Mouse (Mus musculus) forebrain, embryonic 11.5 days (tissue): ENCODE measurements around the gene Fbxo30. TPM values are rescaled to one million over a fixed set of nuclear protein-coding genes. Genes with fewer than 3 reads are reported as not detected.
A peak's percentile ranks its signal among the peaks of the same experiment; 100 is the strongest.
"Not testable (repeated sequence)": the region's sequence is repeated elsewhere in the genome, so short reads cannot be mapped to it uniquely, and the experiment has no call there.

Source experiments
- ATAC-seq: fragments of 200-750 bp; cut with Nextera tagmentation; replicated peaks from 2 replicates; pipeline ENCODE4 v1.8.0; 2017; ENCODE audit warnings: moderate TSS enrichment; ENCODE audit not compliant: low FRiP score
- DNase-seq: peaks from one replicate; pipeline ENCODE4 v3.0.0-alpha.2; 2017; ENCODE audit warnings: low spot score
- H3K27ac ChIP-seq: fragments of 300-500 bp; sonication (generic); 2 replicates; pipeline ENCODE4 v1.5.1; 2014; ENCODE audit warnings: low read depth, low read length
- H3K27me3 ChIP-seq: fragments of 300-500 bp; sonication (generic); 2 replicates; pipeline ENCODE4 v1.6.1; 2014; ENCODE audit warnings: mild to moderate bottlenecking, low read length, mixed read lengths; ENCODE audit not compliant: control insufficient read depth, insufficient read depth
- H3K36me3 ChIP-seq: fragments of 300-500 bp; sonication (generic); 2 replicates; pipeline ENCODE4 v1.6.1; 2014; ENCODE audit warnings: mild to moderate bottlenecking, low read length, moderate library complexity, mixed read lengths; ENCODE audit not compliant: control insufficient read depth, insufficient read depth
- H3K4me1 ChIP-seq: fragments of 300-500 bp; sonication (generic); replicated peaks from 2 replicates; pipeline ENCODE4 v1.6.1; 2014; ENCODE audit warnings: low read length, mixed read lengths; ENCODE audit not compliant: control insufficient read depth, insufficient read depth
- H3K4me2 ChIP-seq: fragments of 300-500 bp; sonication (generic); 2 replicates; pipeline ENCODE4 v1.6.1; 2014; ENCODE audit warnings: low read depth, mild to moderate bottlenecking, low read length, moderate library complexity, mixed read lengths; ENCODE audit not compliant: severe bottlenecking
- H3K4me3 ChIP-seq: fragments of 300-500 bp; sonication (generic); 2 replicates; pipeline ENCODE4 v1.5.1; 2014; ENCODE audit warnings: low read depth, low read length
- H3K9ac ChIP-seq: fragments of 300-500 bp; sonication (generic); 2 replicates; pipeline ENCODE4 v1.6.1; 2014; ENCODE audit warnings: low read length
- H3K9me3 ChIP-seq: fragments of 300-500 bp; sonication (generic); 2 replicates; pipeline ENCODE4 v1.6.1; 2016; ENCODE audit warnings: low read length, mixed read lengths; ENCODE audit not compliant: control insufficient read depth
- WGBS: fragments of 180-500 bp; shearing (Covaris S2); extraction: QIAGEN DNeasy Blood & Tissue Kit; methylation state at CpG from one replicate; pipeline ENCODE4 v1.1.7; 2014; 5-methylcytosine and 5-hydroxymethylcytosine counted together
- polyA plus RNA-seq: library from polyadenylated mRNA; unstranded; fragments of >200 nt; fragmentation: Nextera tagmentation; extraction: Ambion mirVana; gene quantifications from 2 replicates; pipeline ENCODE4 v1.2.1, GENCODE M21; 2014

Gene Fbxo30
- polyA plus RNA-seq, 1 experiment from 2014 or later: 47.8 TPM

- Histone ChIP-seq H3K9me3 (no peaks in the 10 kb centered on the region), H3K27ac (no peak overlapping the region), H3K9ac (no peak overlapping the region), H3K27me3 (no peaks in the 10 kb centered on the region), H3K36me3 (no peaks in the 10 kb centered on the region), H3K4me1 (no peaks in the 10 kb centered on the region), H3K4me3 (no peak overlapping the region), H3K4me2 (no peak overlapping the region)
- ATAC-seq (no peak), DNase-seq (no peak)
- 86% methylated on average over 1 of the region's 1 CpGs for WGBS
Observed at GRCm38 (mm10) chr10:11309866-11310265, 28.7 kb downstream of the Fbxo30 start.

- H3K9ac ChIP-seq: no peak overlapping the region
- ATAC-seq: no peak
- no peak overlapping the region for H3K4me3 ChIP-seq
- H3K27me3 ChIP-seq: no peaks in the 10 kb centered on the region
- no peaks in the 10 kb centered on the region for H3K4me1 ChIP-seq
- H3K36me3 ChIP-seq: no peaks in the 10 kb centered on the region
- H3K4me2 ChIP-seq: no peak overlapping the region
- H3K9me3 ChIP-seq: no peaks in the 10 kb centered on the region
- no peak overlapping the region for H3K27ac ChIP-seq
- no peak for DNase-seq
Observed at GRCm38 (mm10) chr10:11310481-11310880, 29.4 kb downstream of the Fbxo30 start.

GRCm38 (mm10) chr10:11317856-11318454 lies 36.8 kb downstream of the Fbxo30 start:
- H3K36me3 ChIP-seq, H3K4me2 ChIP-seq, DNase-seq, ATAC-seq, H3K4me3 ChIP-seq, H3K9ac ChIP-seq, H3K27ac ChIP-seq, H3K9me3 ChIP-seq, H3K4me1 ChIP-seq, H3K27me3 ChIP-seq: not testable (repeated sequence)

GRCm38 (mm10) chr10:11319446-11319970 lies 38.4 kb downstream of the Fbxo30 start:
- Histone ChIP-seq H3K27me3 (no peaks in the 10 kb centered on the region), H3K27ac (no peak overlapping the region), H3K4me1 (no peaks in the 10 kb centered on the region), H3K36me3 (no peaks in the 10 kb centered on the region), H3K9me3 (no peaks in the 10 kb centered on the region), H3K4me3 (no peak overlapping the region), H3K4me2 (no peak overlapping the region), H3K9ac (no peak overlapping the region)
- ATAC-seq (no peak), DNase-seq (no peak)
- 68% methylated on average over 1 of the region's 1 CpGs for WGBS

- Histone ChIP-seq H3K9me3 (no peaks in the 10 kb centered on the region), H3K4me3 (no peak overlapping the region), H3K9ac (no peak overlapping the region), H3K4me2 (no peak overlapping the region), H3K4me1 (no peaks in the 10 kb centered on the region), H3K36me3 (no peaks in the 10 kb centered on the region), H3K27me3 (no peaks in the 10 kb centered on the region), H3K27ac (no peak overlapping the region)
- no peak for DNase-seq
- 89% methylated on average over 7 of the region's 7 CpGs for WGBS
- ATAC-seq: no peak
Observed at GRCm38 (mm10) chr10:11322316-11322715, 41.2 kb downstream of the Fbxo30 start.

GRCm38 (mm10) chr10:11323202-11323898 lies 42.2 kb downstream of the Fbxo30 start:
- WGBS: 77% methylated on average over 4 of the region's 4 CpGs
- no peak overlapping the region for H3K27ac ChIP-seq
- H3K4me2 ChIP-seq: no peak overlapping the region
- no peak for DNase-seq
- H3K9me3 ChIP-seq: no peaks in the 10 kb centered on the region
- no peak overlapping the region for H3K4me3 ChIP-seq
- H3K9ac ChIP-seq: no peak overlapping the region
- no peaks in the 10 kb centered on the region for H3K4me1 ChIP-seq
- ATAC-seq: no peak
- H3K36me3 ChIP-seq: no peaks in the 10 kb centered on the region
- no peaks in the 10 kb centered on the region for H3K27me3 ChIP-seq

GRCm38 (mm10) chr10:11326526-11326925 lies 45.4 kb downstream of the Fbxo30 start:
- WGBS: 86% methylated on average over 3 of the region's 3 CpGs

GRCm38 (mm10) chr10:11343205-11344141 lies 62.3 kb downstream of the Fbxo30 start, which contains the start of gene Epm2a:
Epm2a (plus strand) TSS chr10:11343404.
- WGBS: under 1% methylated on average over 102 of the region's 106 CpGs
- DNase-seq: peak; percentile 89
- no peaks in the 10 kb centered on the region for H3K27me3 ChIP-seq
- H3K9ac ChIP-seq: peak within 1 kb of the TSS; percentile 91
- H3K4me3 ChIP-seq: peak within 1 kb of the TSS; percentile 65
- no peaks in the 10 kb centered on the region for H3K36me3 ChIP-seq
- no peaks in the 10 kb centered on the region for H3K9me3 ChIP-seq
- no peaks in the 10 kb centered on the region for H3K4me1 ChIP-seq
- H3K27ac ChIP-seq: peak within 1 kb of the TSS; percentile 86
- peak; percentile 96 for ATAC-seq
- peak within 1 kb of the TSS; percentile 71 for H3K4me2 ChIP-seq

More at GRCm38 (mm10) chr10:11326526-11326925, 45.4 kb downstream of the Fbxo30 start:
- H3K4me3 ChIP-seq: no peak overlapping the region
- H3K36me3 ChIP-seq: no peaks in the 10 kb centered on the region
- H3K9me3 ChIP-seq: no peaks in the 10 kb centered on the region
- DNase-seq (no peak), ATAC-seq (no peak)
- H3K27me3 ChIP-seq: no peaks in the 10 kb centered on the region
- no peak overlapping the region for H3K27ac ChIP-seq
- H3K4me2 ChIP-seq: no peak overlapping the region
- no peak overlapping the region for H3K9ac ChIP-seq
- H3K4me1 ChIP-seq: no peaks in the 10 kb centered on the region
